Mouse (Mus musculus) bone marrow macrophage, adult 2 months (primary cell): ENCODE measurements around the gene Slc35e4. TPM values are rescaled to one million over a fixed set of nuclear protein-coding genes. Genes with fewer than 3 reads are reported as not detected.

Experiments
- H3K27ac ChIP-seq: 2 replicates; pipeline ENCODE4 v1.5.1; 2012; ENCODE audit warnings: low read depth, low read length; ENCODE audit not compliant: insufficient read depth
- H3K4me1 ChIP-seq: 2 replicates; pipeline ENCODE4 v1.6.1; 2012; ENCODE audit warnings: low read length; ENCODE audit not compliant: control insufficient read depth, insufficient read depth
- H3K4me3 ChIP-seq: 2 replicates; pipeline ENCODE4 v1.5.1; 2012; ENCODE audit warnings: mild to moderate bottlenecking, low read length, moderate library complexity; ENCODE audit not compliant: insufficient read depth
- CTCF ChIP-seq: IDR thresholded peaks from 2 replicates; pipeline ENCODE4 v1.5.1; 2012; ENCODE audit warnings: low read depth, mild to moderate bottlenecking, low read length, moderate library complexity
- POLR2A ChIP-seq: IDR thresholded peaks from 2 replicates; pipeline ENCODE4 v1.6.1; 2012; ENCODE audit warnings: mild to moderate bottlenecking, low read depth, low read length, borderline replicate concordance
- polyA plus RNA-seq: library from polyadenylated mRNA; stranded (reverse); fragments of >200 nt; gene quantifications from 2 replicates; pipeline ENCODE4 v1.2.4, GENCODE M21; 2012; ENCODE audit not compliant: missing spikeins, insufficient read depth, insufficient read length

Slc35e4 gene
- polyA plus RNA-seq, 1 experiment, result 9.7 TPM

DNA sequence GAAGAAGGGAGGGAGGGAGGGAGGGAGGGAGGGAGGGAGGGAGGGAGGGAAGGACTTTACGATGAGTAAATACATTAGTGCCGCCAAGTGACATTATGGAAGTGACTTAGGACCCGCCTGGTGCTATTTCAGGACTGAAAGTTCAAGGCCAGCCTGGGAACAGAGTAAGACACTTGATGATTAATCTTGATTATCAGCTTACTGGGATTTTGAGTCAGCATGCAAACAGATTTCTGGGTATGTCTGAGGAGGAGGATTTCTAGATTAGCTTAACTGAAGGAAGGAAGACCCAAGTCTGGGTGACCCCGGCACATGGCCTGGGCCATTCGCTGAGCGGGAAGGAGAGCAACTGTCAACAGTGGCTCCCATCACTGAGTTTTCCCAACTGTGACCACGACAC is 6.0 kb upstream of the Slc35e4 start:
- Histone ChIP-seq H3K27ac (no peak overlapping the region), H3K4me3 (no peak overlapping the region), H3K4me1 (peaks cover 3% of the 10 kb centered on the region; the same call in 1 of the 2 replicates)
- TF ChIP-seq POLR2A (no peak), CTCF (no peak)

- no peak overlapping the region for H3K27ac ChIP-seq
- 0 out of 2 replicates have a peak, but pooled peaks have one; percentile 9 for TF ChIP-seq CTCF
- no peak for TF ChIP-seq POLR2A
- peaks cover 4% of the 10 kb centered on the region; the same call in 1 of the 2 replicates for H3K4me1 ChIP-seq
- no peak overlapping the region for H3K4me3 ChIP-seq
Observed at GRCm38 (mm10) chr11:3918738-3919137, 4.3 kb upstream of the Slc35e4 start.

- peak overlapping the region; percentile 88 for H3K27ac ChIP-seq
- TF ChIP-seq CTCF, result no peak
- no peak for TF ChIP-seq POLR2A
- H3K4me1 ChIP-seq, result peaks cover 34% of the 10 kb centered on the region
- H3K4me3 ChIP-seq, result peak overlapping the region; percentile 76
Observed at GRCm38 (mm10) chr11:3913316-3914108, 952 bp downstream of the Slc35e4 start.

DNA sequence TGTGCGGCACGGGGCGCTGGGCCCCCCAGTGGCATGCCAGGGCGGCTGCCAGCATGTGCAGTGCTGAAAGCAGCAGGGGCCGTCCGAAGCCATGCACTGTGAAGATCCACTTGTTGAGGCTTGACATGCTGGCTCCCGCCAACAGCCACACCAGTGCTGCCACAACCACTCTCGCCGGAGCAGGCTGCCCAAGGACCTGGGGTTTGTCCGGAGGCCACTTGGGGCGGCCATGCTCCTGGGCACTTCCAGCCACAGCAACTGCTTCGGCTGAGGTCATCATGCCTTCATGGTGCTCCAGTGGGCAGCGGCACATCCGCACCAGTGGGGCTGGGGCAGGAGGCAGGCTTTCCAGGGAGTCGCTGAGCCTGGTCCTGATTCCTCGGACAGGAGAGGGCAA is 1.6 kb downstream of the Slc35e4 start:
- peak overlapping the region; percentile 76 for H3K4me3 ChIP-seq
- peaks cover 35% of the 10 kb centered on the region for H3K4me1 ChIP-seq
- TF ChIP-seq POLR2A (no peak), CTCF (no peak)
- peak overlapping the region; percentile 70 for H3K27ac ChIP-seq

GRCm38 (mm10) chr11:3912100-3912874 is 2.2 kb downstream of the Slc35e4 start:
- TF ChIP-seq POLR2A, result no peak
- TF ChIP-seq CTCF, result no peak
- H3K27ac ChIP-seq, result peak overlapping the region; percentile 70
- H3K4me3 ChIP-seq, result peak overlapping the region; percentile 76
- peaks cover 35% of the 10 kb centered on the region for H3K4me1 ChIP-seq

DNA sequence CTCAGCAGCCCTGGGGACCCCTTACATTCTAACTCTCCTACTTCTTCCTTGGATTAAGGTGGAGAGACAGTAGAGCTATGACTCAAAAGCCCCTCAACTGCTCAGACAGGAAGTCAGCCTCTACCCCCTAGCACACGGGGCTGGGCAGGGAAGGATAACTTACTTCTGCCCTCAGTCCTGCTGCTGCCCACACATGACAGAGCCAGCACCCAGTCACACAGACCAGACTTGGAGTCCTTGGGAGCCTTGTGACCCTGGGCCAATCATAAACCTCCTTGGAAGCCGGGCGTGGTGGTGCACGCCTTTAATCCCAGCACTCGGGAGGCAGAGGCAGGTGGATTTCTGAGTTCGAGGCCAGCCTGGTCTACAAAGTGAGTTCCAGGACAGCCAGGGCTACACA is 3.0 kb downstream of the Slc35e4 start:
- H3K4me1 ChIP-seq, result peaks cover 35% of the 10 kb centered on the region
- H3K4me3 ChIP-seq, result peak overlapping the region; percentile 76
- H3K27ac ChIP-seq, result peak overlapping the region; percentile 79

GRCm38 (mm10) chr11:3910513-3911310 is 3.8 kb downstream of the Slc35e4 start:
- Histone ChIP-seq H3K4me1 (peaks cover 34% of the 10 kb centered on the region), H3K27ac (peak overlapping the region; percentile 79), H3K4me3 (peak overlapping the region; percentile 76)
- TF ChIP-seq POLR2A, result no peak
- no peak for TF ChIP-seq CTCF

DNA sequence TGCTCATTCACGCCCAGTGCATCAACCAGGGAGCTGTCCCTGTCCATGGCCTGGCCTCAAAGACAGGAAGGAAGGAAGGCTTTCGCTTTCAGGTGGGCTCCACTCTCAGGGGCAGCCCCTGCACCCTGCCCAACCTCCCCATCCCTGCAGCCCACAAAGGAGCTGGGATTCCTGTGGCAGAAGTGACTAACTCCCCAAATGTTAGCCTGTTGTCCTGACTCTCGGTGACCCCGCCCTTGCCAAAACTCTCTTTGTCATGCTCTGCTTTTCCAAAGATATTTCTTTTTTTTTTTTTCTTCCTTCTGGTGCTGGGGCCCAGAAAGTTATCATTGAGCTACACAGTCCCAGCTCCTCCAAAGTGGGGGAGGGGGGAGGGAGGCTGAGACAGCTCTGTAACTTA is 5.2 kb downstream of the Slc35e4 start:
- H3K4me3 ChIP-seq, result no peak overlapping the region
- H3K4me1 ChIP-seq, result peaks cover 43% of the 10 kb centered on the region
- H3K27ac ChIP-seq, result no peak overlapping the region
- TF ChIP-seq CTCF (no peak), POLR2A (no peak)

DNA sequence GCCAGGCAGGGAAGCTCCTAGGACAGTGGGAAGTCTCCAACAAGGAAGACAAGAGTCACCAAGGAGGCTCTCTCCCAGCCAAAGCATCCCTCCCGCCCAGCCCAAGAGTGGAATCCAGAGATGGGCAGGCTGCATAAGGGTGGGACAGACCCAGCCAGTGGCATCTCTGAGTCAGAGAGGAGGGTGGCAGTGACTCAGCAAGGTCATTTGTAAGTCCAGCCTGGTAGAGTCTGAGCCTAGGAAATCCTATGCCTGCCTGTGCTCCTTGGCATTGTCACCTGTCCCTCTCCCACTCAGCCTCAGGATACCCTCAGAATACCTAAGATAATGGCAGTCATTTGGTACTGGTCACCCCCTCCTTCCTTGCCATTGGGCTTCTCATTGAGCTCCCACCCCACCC is 9.0 kb downstream of the Slc35e4 start:
- TF ChIP-seq CTCF (no peak), POLR2A (no peak)
- Histone ChIP-seq H3K4me1 (peaks cover 51% of the 10 kb centered on the region), H3K27ac (no peak overlapping the region), H3K4me3 (no peak overlapping the region)
